Mouse (Mus musculus) limb, embryonic 12.5 days (tissue): ENCODE measurements around the gene Tmcc3. TPM values are rescaled to one million over a fixed set of nuclear protein-coding genes. Genes with fewer than 3 reads are reported as not detected.

ENCODE experiments used
- ATAC-seq: fragments of 200-750 bp; cut with Nextera tagmentation; 2 replicates; pipeline ENCODE4 v1.8.0; 2017; ENCODE audit warnings: low read depth, moderate TSS enrichment; ENCODE audit not compliant: insufficient number of reproducible peaks, insufficient read depth, low FRiP score, low TSS enrichment
- H3K27ac ChIP-seq: fragments of 300-500 bp; sonication (generic); 2 replicates; pipeline ENCODE4 v1.5.1; 2016; ENCODE audit warnings: mild to moderate bottlenecking, moderate library complexity
- H3K27me3 ChIP-seq: fragments of 300-500 bp; sonication (generic); 2 replicates; pipeline ENCODE4 v1.6.1; 2016; ENCODE audit warnings: mild to moderate bottlenecking, moderate library complexity
- H3K36me3 ChIP-seq: fragments of 300-500 bp; sonication (generic); 2 replicates; pipeline ENCODE4 v1.6.1; 2016; ENCODE audit warnings: mild to moderate bottlenecking, moderate library complexity
- H3K4me1 ChIP-seq: fragments of 300-500 bp; sonication (generic); replicated peaks from 2 replicates; pipeline ENCODE4 v1.6.1; 2016
- H3K4me2 ChIP-seq: fragments of 300-500 bp; sonication (generic); 2 replicates; pipeline ENCODE4 v1.6.1; 2016; ENCODE audit warnings: mild to moderate bottlenecking, moderate library complexity
- H3K4me3 ChIP-seq: fragments of 300-500 bp; sonication (generic); replicated peaks from 2 replicates; pipeline ENCODE4 v1.5.1; 2016; ENCODE audit warnings: mild to moderate bottlenecking
- H3K9ac ChIP-seq: fragments of 300-500 bp; sonication (generic); replicated peaks from 2 replicates; pipeline ENCODE4 v1.6.1; 2016; ENCODE audit warnings: mild to moderate bottlenecking, moderate library complexity
- H3K9me3 ChIP-seq: fragments of 300-500 bp; sonication (generic); 2 replicates; pipeline ENCODE4 v1.6.1; 2016; ENCODE audit warnings: mild to moderate bottlenecking, moderate library complexity
- WGBS: fragments of 180-500 bp; shearing (Covaris S2); methylation state at CpG from one replicate; pipeline ENCODE4 v1.1.7; 2016; 5-methylcytosine and 5-hydroxymethylcytosine counted together
- microRNA-seq: library from miRNA; unstranded; fragments of <30 nt; microRNA quantifications from one replicate; pipeline ENCODE4, GENCODE M21; 2017
- polyA plus RNA-seq: library from polyadenylated mRNA; unstranded; fragments of >200 nt; fragmentation: Nextera tagmentation; extraction: Ambion mirVana; gene quantifications from 2 replicates; pipeline ENCODE4 v1.2.1, GENCODE M21; 2016

The Tmcc3 gene
- polyA plus RNA-seq, 1 experiment from 2014 or later: 9.5 TPM

GRCm38 (mm10) chr10:94623617-94624016 lies 311.9 kb downstream of the Tmcc3 start:
- 4% methylated on average over 10 of the region's 10 CpGs for WGBS
- Histone ChIP-seq H3K27me3 (peaks cover 23% of the 10 kb centered on the region), H3K9ac (no peak overlapping the region), H3K4me2 (peak overlapping the region; percentile 43), H3K27ac (no peak overlapping the region), H3K4me1 (peaks cover 9% of the 10 kb centered on the region), H3K4me3 (no peak overlapping the region), H3K9me3 (no peaks in the 10 kb centered on the region), H3K36me3 (no peaks in the 10 kb centered on the region)
- ATAC-seq: peak; percentile 71

GRCm38 (mm10) chr10:94625036-94625435 lies 313.3 kb downstream of the Tmcc3 start:
- H3K27me3 ChIP-seq: peaks cover 22% of the 10 kb centered on the region
- 88% methylated on average over 9 of the region's 9 CpGs for WGBS

GRCm38 (mm10) chr10:94625606-94626005 lies 313.9 kb downstream of the Tmcc3 start:
- H3K4me2 ChIP-seq: no peak overlapping the region
- H3K4me1 ChIP-seq: peaks cover 9% of the 10 kb centered on the region
- WGBS: 77% methylated on average over 8 of the region's 8 CpGs
- H3K27ac ChIP-seq: no peak overlapping the region
- H3K27me3 ChIP-seq: peaks cover 16% of the 10 kb centered on the region
- H3K9me3 ChIP-seq: no peaks in the 10 kb centered on the region
- no peak overlapping the region for H3K9ac ChIP-seq
- H3K4me3 ChIP-seq: no peak overlapping the region
- no peak for ATAC-seq
- H3K36me3 ChIP-seq: no peaks in the 10 kb centered on the region

More at GRCm38 (mm10) chr10:94625036-94625435, 313.3 kb downstream of the Tmcc3 start:
- Histone ChIP-seq H3K36me3 (no peaks in the 10 kb centered on the region), H3K9ac (no peak overlapping the region), H3K4me1 (peaks cover 9% of the 10 kb centered on the region), H3K27ac (no peak overlapping the region), H3K4me3 (no peak overlapping the region), H3K4me2 (no peak overlapping the region), H3K9me3 (no peaks in the 10 kb centered on the region)
- ATAC-seq: no peak

- Histone ChIP-seq H3K4me2 (no peak overlapping the region), H3K9ac (no peak overlapping the region), H3K9me3 (no peaks in the 10 kb centered on the region), H3K27me3 (no peaks in the 10 kb centered on the region; the same call in 1 of the 2 replicates), H3K4me3 (no peak overlapping the region), H3K27ac (no peak overlapping the region), H3K4me1 (no peaks in the 10 kb centered on the region), H3K36me3 (no peaks in the 10 kb centered on the region)
- ATAC-seq: no peak
- WGBS: 69% methylated on average over 4 of the region's 4 CpGs
These were observed 319.1 kb downstream of the Tmcc3 start for GRCm38 (mm10) chr10:94630771-94631280.

- Histone ChIP-seq H3K4me3 (no peak overlapping the region), H3K4me1 (no peaks in the 10 kb centered on the region), H3K36me3 (no peaks in the 10 kb centered on the region), H3K27me3 (no peaks in the 10 kb centered on the region; the same call in 1 of the 2 replicates), H3K9ac (no peak overlapping the region), H3K9me3 (no peaks in the 10 kb centered on the region), H3K4me2 (no peak overlapping the region), H3K27ac (no peak overlapping the region)
- WGBS: 81% methylated on average over 11 of the region's 11 CpGs
- no peak for ATAC-seq
These were observed 319.9 kb downstream of the Tmcc3 start for GRCm38 (mm10) chr10:94631541-94632113.

GRCm38 (mm10) chr10:94632245-94632644 lies 320.5 kb downstream of the Tmcc3 start:
- no peak overlapping the region for H3K4me2 ChIP-seq
- H3K4me3 ChIP-seq: no peak overlapping the region
- H3K4me1 ChIP-seq: no peaks in the 10 kb centered on the region
- H3K9ac ChIP-seq: no peak overlapping the region
- no peak overlapping the region for H3K27ac ChIP-seq
- H3K27me3 ChIP-seq: no peaks in the 10 kb centered on the region
- no peaks in the 10 kb centered on the region for H3K36me3 ChIP-seq
- 90% methylated on average over 5 of the region's 5 CpGs for WGBS
- no peaks in the 10 kb centered on the region for H3K9me3 ChIP-seq
- ATAC-seq: no peak

GRCm38 (mm10) chr10:94638599-94638998 lies 326.9 kb downstream of the Tmcc3 start:
- H3K4me2 ChIP-seq: no peak overlapping the region
- no peak for ATAC-seq
- no peaks in the 10 kb centered on the region for H3K9me3 ChIP-seq
- no peaks in the 10 kb centered on the region for H3K27me3 ChIP-seq
- no peaks in the 10 kb centered on the region for H3K36me3 ChIP-seq
- no peak overlapping the region for H3K4me3 ChIP-seq
- no peak overlapping the region for H3K9ac ChIP-seq
- no peak overlapping the region for H3K27ac ChIP-seq
- WGBS: 93% methylated on average over 5 of the region's 5 CpGs
- 0 out of 2 replicates have a peak, but pooled peaks cover 2% of the 10 kb centered on the region for H3K4me1 ChIP-seq

- no peak overlapping the region for H3K27ac ChIP-seq
- no peak overlapping the region for H3K4me2 ChIP-seq
- no peaks in the 10 kb centered on the region for H3K9me3 ChIP-seq
- H3K4me3 ChIP-seq: no peak overlapping the region
- H3K9ac ChIP-seq: no peak overlapping the region
- 0 out of 2 replicates have a peak, but pooled peaks cover 2% of the 10 kb centered on the region for H3K4me1 ChIP-seq
- 79% methylated on average over 5 of the region's 5 CpGs for WGBS
- H3K36me3 ChIP-seq: no peaks in the 10 kb centered on the region
- ATAC-seq: no peak
- no peaks in the 10 kb centered on the region for H3K27me3 ChIP-seq
These were observed 327.5 kb downstream of the Tmcc3 start for GRCm38 (mm10) chr10:94639281-94639680.

GRCm38 (mm10) chr10:94640067-94640466 lies 328.3 kb downstream of the Tmcc3 start:
- Histone ChIP-seq H3K9me3 (no peaks in the 10 kb centered on the region), H3K4me1 (0 out of 2 replicates have a peak, but pooled peaks cover 2% of the 10 kb centered on the region), H3K36me3 (no peaks in the 10 kb centered on the region), H3K27me3 (no peaks in the 10 kb centered on the region), H3K4me2 (no peak overlapping the region), H3K4me3 (no peak overlapping the region), H3K9ac (no peak overlapping the region), H3K27ac (no peak overlapping the region)
- 79% methylated on average over 5 of the region's 5 CpGs for WGBS
- no peak for ATAC-seq

Small RNA genes lying within 50 kb of the gene (microRNA-seq; reads per million reads assigned to microRNA genes)
- gene Mir7211: not detected

Other genes with a start within 250 kb of the Tmcc3 start
- 11.4 and 12.4 TPM in 2 replicates for gene Nr2c1, start 163.9 kb upstream of the Tmcc3 start, polyA plus RNA-seq
- gene Ndufa12, start 113.2 kb upstream of the Tmcc3 start, polyA plus RNA-seq: 449 and 455 TPM in 2 replicates
- not detected in 2 replicates for gene Gm4792, start 13.2 kb upstream of the Tmcc3 start, polyA plus RNA-seq